Mouse (Mus musculus): ENCODE measurements around the gene C1qtnf5.

DNA sequence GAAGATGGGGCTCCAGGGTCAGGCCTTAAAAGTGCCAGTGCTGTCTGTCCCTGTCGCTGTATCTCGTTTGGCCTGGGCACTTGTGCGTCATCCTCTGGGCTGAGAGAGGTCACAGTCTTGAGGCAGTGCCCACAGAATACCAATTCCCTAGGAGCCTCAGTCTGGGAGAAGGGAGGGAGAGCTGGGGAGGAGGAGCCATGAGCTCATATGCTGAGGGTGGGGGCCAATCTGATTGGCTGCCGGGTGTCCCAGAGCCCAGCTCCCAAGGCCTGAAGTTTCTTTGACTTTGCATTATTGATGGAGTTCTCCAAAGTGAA is 34.5 kb upstream of the C1qtnf5 start:
- no peak for TF ChIP-seq EP300 (IDR thresholded peaks at IDR 0.05; ENCODE audit: low read depth)
- TF ChIP-seq CTCF (IDR thresholded peaks at IDR 0.05; ENCODE audit: low read depth): no peak
